Mouse (Mus musculus) liver, adult 2 months (tissue): ENCODE measurements at regions not wholly inside any gene's neighbourhood (a gene's known extent, or its start where the extent isn't known, plus 50 kb on each side); places are given as distances from the start of the nearest gene placed in this dataset.

Experiments used
- CTCF ChIP-seq: fragments of 200-500 bp; IDR thresholded peaks from 2 replicates; pipeline ENCODE4 v1.5.1; 2011; ENCODE audit warnings: low read depth, low read length, control low read depth
- POLR2A ChIP-seq: fragments of 200-500 bp; IDR thresholded peaks from 2 replicates; pipeline ENCODE4 v1.6.1; 2011; ENCODE audit warnings: low read length, control low read depth; ENCODE audit not compliant: insufficient read depth; ENCODE audit errors: extremely low read depth

DNA sequence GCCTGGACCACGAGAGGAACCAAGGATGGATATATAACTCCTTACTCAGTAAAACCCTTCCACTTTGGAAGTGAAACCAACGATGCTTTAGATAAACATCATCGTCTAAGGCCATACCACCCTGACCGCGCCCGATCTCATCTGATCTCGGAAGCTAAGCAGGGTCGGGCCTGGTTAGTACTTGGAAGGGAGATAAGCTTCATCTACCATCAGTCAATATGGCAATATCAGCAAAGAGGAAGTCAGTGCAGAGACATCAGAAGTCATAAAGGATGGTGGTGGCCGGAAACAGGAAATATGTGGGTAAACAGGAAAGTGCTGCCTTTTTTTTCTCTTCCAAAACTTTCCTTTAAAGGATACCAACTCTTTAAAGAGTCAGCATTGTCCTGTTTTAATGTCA is 61.8 kb upstream of the Mast4 start:
- TF ChIP-seq CTCF (no peak), POLR2A (no peak)
